Mouse (Mus musculus) layer of hippocampus, postnatal 10 days (tissue): ENCODE data around the gene Kif14. TPM values are rescaled to one million over a fixed set of nuclear protein-coding genes. Genes with fewer than 3 reads are reported as not detected.

Experiments used
- DNase-seq, 2 experiments: peaks; one replicate each; pipeline ENCODE4 v3.0.0; 2021; ENCODE audit warnings: low spot score in 2 of 2
- long read RNA-seq: library from polyadenylated mRNA; stranded (forward); transcript quantifications from one replicate; pipeline ENCODE4 v2.0.0, GENCODE M21; 2023
- total RNA-seq, 2 experiments: library from RNA; stranded (reverse); gene quantifications; 2 replicates each; pipeline ENCODE4 v1.2.3; 2021

The Kif14 gene
- 1 to 10 TPM; 1.4 to 1.6 TPM for total RNA-seq
- long read RNA-seq, result 0 reads

GRCm38 (mm10) chr1:136466143-136466811, at the start of gene Kif14:
Kif14 (plus strand) TSS chr1:136466343.
- peak; percentile 93 to 94 for DNase-seq

GRCm38 (mm10) chr1:136418393-136418792, 47.8 kb upstream of the Kif14 start:
- no peak for DNase-seq

- no peak for DNase-seq
Observed at GRCm38 (mm10) chr1:136427166-136427969, 38.8 kb upstream of the Kif14 start.

DNA sequence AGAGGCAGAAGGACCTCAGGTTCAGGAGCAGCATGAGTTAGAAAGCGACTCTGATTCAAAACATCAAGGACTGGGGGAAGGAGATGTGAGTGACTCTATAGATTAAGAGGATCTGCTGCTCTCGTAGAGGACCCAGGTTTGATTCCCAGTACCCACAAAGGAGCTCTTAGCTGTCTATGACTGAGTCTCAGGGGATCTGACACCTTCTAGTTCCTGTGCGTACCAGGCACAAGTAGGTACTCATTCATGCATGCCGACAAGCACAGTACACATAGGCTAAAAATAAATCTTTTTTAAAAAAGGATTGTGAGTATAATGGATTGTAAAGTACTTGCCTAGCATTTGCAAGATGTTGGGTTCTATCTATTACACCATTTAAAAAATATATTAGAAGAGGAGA, 37.2 kb upstream of the Kif14 start:
- no peak for DNase-seq

- no peak for DNase-seq
Observed at GRCm38 (mm10) chr1:136430126-136430818, 35.9 kb upstream of the Kif14 start.

DNA sequence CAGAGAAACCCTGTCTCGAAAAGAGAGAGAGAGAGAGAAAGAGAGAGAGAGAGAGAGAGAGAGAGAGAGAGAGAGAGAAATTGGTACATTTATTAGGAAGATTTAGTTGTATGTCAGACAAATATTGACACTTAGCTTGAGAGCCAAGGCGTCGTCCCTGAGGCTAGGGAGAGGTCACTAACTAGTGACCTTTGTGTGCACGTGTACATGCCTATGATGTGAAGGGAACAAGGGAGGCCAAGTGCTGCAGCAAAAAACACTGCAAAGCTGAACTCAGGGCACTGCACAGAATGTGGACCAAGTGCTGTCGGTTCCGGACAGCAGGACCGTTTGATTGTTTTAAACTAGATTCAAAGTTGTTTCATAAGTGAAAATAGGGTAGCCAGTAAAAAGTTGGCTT, 25.4 kb upstream of the Kif14 start:
- DNase-seq, result no peak

DNA sequence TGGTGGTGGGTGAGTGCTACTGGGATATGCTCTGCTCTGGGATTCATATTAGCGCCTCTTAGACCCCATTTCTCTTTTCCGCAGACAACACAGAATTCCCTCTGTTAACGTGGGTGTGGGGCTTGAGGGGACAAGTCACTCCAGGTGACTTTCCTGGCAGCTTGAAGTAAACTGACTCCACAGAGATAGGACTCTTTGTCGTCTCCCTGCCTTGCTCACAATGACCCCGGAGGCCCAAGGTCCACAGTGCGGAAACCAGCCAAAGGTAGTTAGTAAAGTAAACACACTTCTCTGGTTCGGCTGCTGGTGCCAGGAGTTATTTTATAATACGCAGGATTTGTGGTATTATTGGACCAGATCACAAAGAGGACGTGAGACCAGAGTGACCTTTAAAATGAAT, 23.3 kb upstream of the Kif14 start:
- DNase-seq, result no peak

GRCm38 (mm10) chr1:136444555-136445255, 21.4 kb upstream of the Kif14 start:
- DNase-seq, result no peak

DNA sequence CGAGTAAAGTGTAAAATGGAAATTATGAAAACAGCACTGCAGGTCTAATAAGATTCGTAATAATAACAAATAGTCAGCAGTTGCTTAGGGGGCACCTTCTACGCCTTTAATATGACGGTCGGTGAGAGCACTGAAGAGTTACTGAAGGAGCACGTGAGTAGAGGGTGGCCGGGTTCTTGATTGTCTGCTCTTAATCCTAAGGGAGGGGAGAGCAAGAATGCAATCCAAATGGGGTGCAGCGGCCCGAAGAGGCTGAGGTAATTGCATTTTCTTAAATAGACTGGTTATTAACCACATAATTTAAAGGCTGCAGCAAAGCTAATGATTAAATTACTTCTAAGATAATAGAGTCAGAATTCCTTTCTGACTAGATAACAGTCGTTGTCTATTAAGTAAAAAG, 19.2 kb upstream of the Kif14 start:
- DNase-seq, result no peak

- no peak for DNase-seq
Observed at GRCm38 (mm10) chr1:136447338-136447737, 18.8 kb upstream of the Kif14 start.

- no peak for DNase-seq
Observed at GRCm38 (mm10) chr1:136449541-136449940, 16.6 kb upstream of the Kif14 start.

GRCm38 (mm10) chr1:136450206-136450605, 15.9 kb upstream of the Kif14 start:
- DNase-seq, result no peak

GRCm38 (mm10) chr1:136452421-136452820, 13.7 kb upstream of the Kif14 start:
- no peak for DNase-seq

DNA sequence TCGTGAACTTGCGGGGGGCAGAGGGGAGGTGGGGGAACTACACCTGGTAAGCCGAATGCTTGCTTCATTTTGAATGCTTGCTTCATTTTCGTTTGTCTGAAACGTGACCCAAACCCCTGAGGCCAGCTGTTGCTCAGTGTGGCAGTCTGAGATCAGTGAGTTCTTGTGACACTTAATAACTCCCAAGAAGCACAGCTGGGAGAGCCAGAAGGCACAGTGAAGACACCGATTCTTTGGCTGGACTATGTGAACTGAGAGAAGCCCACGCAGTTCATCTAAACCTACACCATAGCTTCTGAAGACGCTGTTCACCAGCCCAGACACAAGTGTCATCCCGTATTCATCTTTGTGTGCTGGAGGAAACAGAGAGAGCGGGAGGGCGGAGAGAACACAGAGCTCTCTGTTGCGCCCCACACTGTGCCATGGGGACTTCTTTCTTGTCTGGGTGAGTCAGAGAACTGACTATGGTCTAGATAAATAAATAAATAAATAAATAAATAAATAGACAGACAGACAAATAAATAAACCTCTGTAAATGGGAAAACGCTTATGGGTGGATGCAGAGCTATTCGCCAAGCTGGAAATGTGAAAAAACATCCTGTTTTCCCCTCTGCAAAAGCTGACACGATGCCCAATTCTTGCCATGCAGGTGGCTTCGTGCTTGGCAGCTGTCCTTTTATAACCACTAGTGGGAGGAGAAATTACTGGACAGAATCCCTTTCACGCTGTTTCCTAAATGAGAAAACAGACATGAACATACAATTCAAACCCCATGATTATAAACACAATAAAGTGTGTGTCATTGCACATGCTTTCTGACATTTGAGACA, 10.2 kb upstream of the Kif14 start:
- DNase-seq, result peak; percentile 39 to 40

GRCm38 (mm10) chr1:136456741-136457140, 9.4 kb upstream of the Kif14 start:
- DNase-seq, result no peak

- DNase-seq, result no peak
Observed at GRCm38 (mm10) chr1:136457403-136457802, 8.7 kb upstream of the Kif14 start.

- peak; percentile 18 to 28 for DNase-seq
Observed at GRCm38 (mm10) chr1:136458691-136459245, 7.4 kb upstream of the Kif14 start.

- DNase-seq, result no peak
Observed at GRCm38 (mm10) chr1:136462443-136462842, 3.7 kb upstream of the Kif14 start.

- DNase-seq, result no peak
Observed at GRCm38 (mm10) chr1:136465168-136465567, 975 bp upstream of the Kif14 start.

DNA sequence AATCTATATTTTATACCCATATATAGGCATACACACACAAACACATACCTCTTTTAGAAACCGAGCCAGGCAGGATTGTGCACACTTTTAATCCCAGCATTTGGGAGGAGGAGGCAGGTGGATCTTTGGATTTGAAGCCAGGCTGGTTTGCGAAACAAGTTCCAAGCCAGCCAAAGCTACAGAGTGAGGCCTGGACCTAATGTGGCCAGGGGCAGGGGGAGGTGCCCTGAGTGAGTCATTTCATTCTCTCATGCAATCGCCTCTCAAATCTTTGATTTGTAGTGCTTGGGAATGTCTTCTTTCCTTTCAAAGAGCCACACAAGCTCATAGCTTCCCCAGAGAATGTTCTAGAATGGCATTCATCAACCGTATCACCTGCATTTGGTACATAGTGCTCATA, 3.3 kb downstream of the Kif14 start:
- no peak for DNase-seq
